Mouse (Mus musculus): ENCODE data around the gene Slc29a3.
A peak's percentile ranks its signal among the peaks of the same experiment; 100 is the strongest.

DNA sequence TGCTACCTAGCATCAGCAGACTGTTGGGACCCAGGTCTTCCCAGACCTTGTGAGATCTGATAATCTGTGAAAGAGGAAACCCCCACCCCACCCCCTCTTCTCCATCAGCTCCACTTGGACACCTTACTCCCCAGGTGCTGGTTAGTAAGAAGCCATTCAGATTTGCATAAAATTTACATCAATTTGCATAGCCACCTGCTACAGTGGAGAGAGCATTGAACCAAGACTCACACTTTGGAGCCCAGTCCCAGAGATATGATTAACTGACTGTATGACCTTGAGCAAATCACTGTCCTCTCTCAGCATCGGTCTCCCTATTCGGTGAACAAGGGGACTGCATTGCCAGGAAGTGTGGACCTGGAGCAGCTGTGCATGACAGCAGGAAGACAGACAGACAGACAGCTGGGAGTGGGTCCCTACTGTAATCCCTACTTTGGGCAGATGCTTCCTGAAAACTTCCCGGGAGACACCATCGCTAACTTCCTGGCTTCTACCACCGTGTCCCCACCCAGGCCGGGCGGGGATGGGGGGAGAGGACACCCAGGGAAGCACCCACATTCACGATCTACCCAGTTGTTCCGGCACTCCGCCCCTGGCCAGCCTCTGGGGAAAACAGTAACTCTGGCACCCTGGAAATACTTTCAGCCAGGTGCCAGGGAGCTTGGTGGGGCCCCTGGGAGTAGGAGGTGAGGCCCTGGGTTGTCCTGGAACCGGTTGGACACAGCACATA lies 48.7 kb upstream of the Slc29a3 start:
- TF ChIP-seq MAX (IDR thresholded peaks at IDR 0.05; ENCODE audit: low read depth) (no peak), POLR2AphosphoS2 (IDR thresholded peaks at IDR 0.05; ENCODE audit: insufficient read length, low read depth) (peak; percentile 44)

All from myocyte (in vitro differentiated cells).